Mouse (Mus musculus) midbrain, postnatal 0 days (tissue): ENCODE data around the gene Col4a4. TPM values are rescaled to one million over a fixed set of nuclear protein-coding genes. Genes with fewer than 3 reads are reported as not detected.
A peak's percentile ranks its signal among the peaks of the same experiment; 100 is the strongest.

Experiments
- ATAC-seq: fragments of 200-750 bp; cut with Nextera tagmentation; 2 replicates; pipeline ENCODE4 v1.8.0; 2017; ENCODE audit warnings: moderate number of reproducible peaks, mild to moderate bottlenecking, moderate TSS enrichment, moderate library complexity; ENCODE audit not compliant: low FRiP score
- DNase-seq: peaks from one replicate; pipeline ENCODE4 v3.0.0-alpha.2; 2015; ENCODE audit warnings: low spot score
- H3K27ac ChIP-seq: fragments of 300-500 bp; sonication (generic); 2 replicates; pipeline ENCODE4 v1.5.1; 2014; ENCODE audit warnings: low read depth, mild to moderate bottlenecking, low read length, mixed read lengths
- H3K27me3 ChIP-seq: fragments of 300-500 bp; sonication (generic); 2 replicates; pipeline ENCODE4 v1.6.1; 2014; ENCODE audit warnings: low read length, control low read depth, mixed read lengths; ENCODE audit not compliant: insufficient read depth
- H3K36me3 ChIP-seq: fragments of 300-500 bp; sonication (generic); 2 replicates; pipeline ENCODE4 v1.6.1; 2014; ENCODE audit warnings: low read length, control low read depth, mixed read lengths; ENCODE audit not compliant: insufficient read depth
- H3K4me1 ChIP-seq: fragments of 300-500 bp; sonication (generic); 2 replicates; pipeline ENCODE4 v1.6.1; 2014; ENCODE audit warnings: mild to moderate bottlenecking, control low read depth, antibody characterized with exemption, low read length, mixed read lengths; ENCODE audit not compliant: insufficient read depth
- H3K4me2 ChIP-seq: fragments of 300-500 bp; sonication (generic); 2 replicates; pipeline ENCODE4 v1.6.1; 2014; ENCODE audit warnings: low read depth, mild to moderate bottlenecking, low read length, mixed read lengths; ENCODE audit not compliant: poor library complexity, severe bottlenecking
- H3K4me3 ChIP-seq: fragments of 300-500 bp; sonication (generic); 2 replicates; pipeline ENCODE4 v1.5.1; 2014; ENCODE audit warnings: low read depth, mild to moderate bottlenecking, low read length, moderate library complexity
- H3K9ac ChIP-seq: fragments of 300-500 bp; sonication (generic); replicated peaks from 2 replicates; pipeline ENCODE4 v1.6.1; 2014; ENCODE audit warnings: mild to moderate bottlenecking, low read length, moderate library complexity, mixed read lengths; ENCODE audit not compliant: poor library complexity, severe bottlenecking
- H3K9me3 ChIP-seq: fragments of 300-500 bp; sonication (generic); 2 replicates; pipeline ENCODE4 v1.6.1; 2016; ENCODE audit warnings: low read length, control low read depth
- CTCF ChIP-seq: IDR thresholded peaks from 2 replicates; pipeline ENCODE4 v1.5.1; 2016; ENCODE audit warnings: antibody characterized with exemption, mild to moderate bottlenecking
- WGBS: fragments of 180-500 bp; shearing (Covaris S2); extraction: QIAGEN DNeasy Blood & Tissue Kit; methylation state at CpG from one replicate; pipeline ENCODE4 v1.1.7; 2014; 5-methylcytosine and 5-hydroxymethylcytosine counted together
- polyA plus RNA-seq: library from polyadenylated mRNA; unstranded; fragments of >200 nt; fragmentation: Nextera tagmentation; extraction: Ambion mirVana; gene quantifications from 2 replicates; pipeline ENCODE4 v1.2.1, GENCODE M21; 2015
- total RNA-seq: library from RNA; depleted of rRNA; stranded (reverse); fragments of >200 nt; gene quantifications from 2 replicates; pipeline ENCODE4 v1.2.3, GENCODE M21; 2014

Gene Col4a4
- total and polyA plus RNA-seq, 2 experiments from 2014 or later, result 0.16 to 0.44 TPM

DNA sequence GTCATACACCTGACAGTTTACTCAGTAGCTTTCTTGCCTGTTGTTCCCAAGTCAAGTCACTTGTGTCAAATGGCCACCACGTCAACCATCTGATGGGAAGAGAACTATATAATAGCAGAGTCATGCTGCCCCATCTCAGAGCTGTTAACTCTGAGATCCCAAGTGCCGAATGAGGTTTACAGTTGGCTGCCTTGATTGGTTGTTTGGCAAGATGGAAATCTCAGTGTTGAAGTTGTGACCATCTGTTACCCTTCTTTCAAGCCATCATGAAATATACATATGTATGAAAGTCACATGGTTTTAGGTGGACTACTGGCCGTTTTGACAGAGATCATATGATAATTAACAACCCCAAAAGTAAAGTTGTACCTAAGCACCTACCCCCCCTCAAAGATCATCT is 149.4 kb downstream of the Col4a4 start:
- Histone ChIP-seq H3K4me2 (no peak overlapping the region), H3K27ac (no peak overlapping the region), H3K9ac (no peak overlapping the region), H3K36me3 (no peaks in the 10 kb centered on the region), H3K4me3 (no peak overlapping the region), H3K4me1 (no peaks in the 10 kb centered on the region), H3K27me3 (no peaks in the 10 kb centered on the region), H3K9me3 (no peaks in the 10 kb centered on the region)
- DNase-seq (peak; percentile 6), ATAC-seq (no peak)
- TF ChIP-seq CTCF, result no peak
- 61% methylated on average over 3 of the region's 3 CpGs for WGBS

DNA sequence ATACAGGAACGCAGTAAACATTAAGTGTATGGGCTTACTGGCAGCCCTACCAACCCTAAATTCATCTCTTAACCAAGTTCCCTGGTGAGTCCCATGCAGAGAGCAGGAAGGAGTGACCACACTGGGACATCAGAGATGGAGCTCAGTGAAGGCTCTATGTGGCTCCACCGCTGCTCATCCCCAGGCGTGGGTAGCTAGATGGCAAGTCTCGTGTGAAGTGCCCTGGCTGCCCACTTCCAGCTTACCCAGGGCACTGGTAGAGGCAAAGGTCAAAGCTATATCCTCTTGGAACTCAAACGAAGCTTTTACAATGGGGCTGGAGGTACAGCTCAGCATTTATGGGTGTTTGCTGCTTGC is 153.0 kb downstream of the Col4a4 start:
- Histone ChIP-seq H3K9ac (no peak overlapping the region), H3K4me1 (no peaks in the 10 kb centered on the region), H3K4me3 (no peak overlapping the region), H3K36me3 (no peaks in the 10 kb centered on the region), H3K27ac (no peak overlapping the region), H3K27me3 (no peaks in the 10 kb centered on the region), H3K9me3 (no peaks in the 10 kb centered on the region), H3K4me2 (no peak overlapping the region)
- no peak for DNase-seq
- ATAC-seq, result 0 out of 2 replicates have a peak, but pooled peaks have one; percentile 28
- 79% methylated on average over 5 of the region's 5 CpGs for WGBS
- no peak for TF ChIP-seq CTCF

GRCm38 (mm10) chr1:82432919-82433648 is 153.6 kb downstream of the Col4a4 start:
- Histone ChIP-seq H3K4me2 (no peak overlapping the region), H3K9ac (no peak overlapping the region)
- 63% methylated on average over 15 of the region's 15 CpGs for WGBS

DNA sequence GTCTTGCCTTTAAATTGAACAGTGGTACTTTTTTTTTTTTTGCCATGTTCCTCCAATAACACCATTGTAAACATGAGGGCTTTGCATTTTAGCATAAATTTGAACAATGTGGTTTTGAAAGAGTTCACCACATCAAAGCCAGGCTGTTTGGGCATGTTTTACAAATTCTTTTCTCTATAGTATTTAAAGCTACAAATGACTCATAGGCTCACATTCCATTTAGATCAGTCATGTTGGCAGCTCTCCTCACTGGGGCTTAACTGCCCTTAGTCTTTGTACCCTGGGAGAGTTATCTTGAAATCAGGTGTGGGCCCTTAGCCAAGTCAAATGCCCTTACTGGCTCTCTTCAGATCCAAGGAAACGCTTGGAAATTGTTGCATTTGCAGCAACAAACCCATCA is 157.6 kb downstream of the Col4a4 start:
- H3K9me3 ChIP-seq, result no peaks in the 10 kb centered on the region
- H3K4me1 ChIP-seq, result no peaks in the 10 kb centered on the region
- ATAC-seq (no peak), DNase-seq (no peak)
- no peak overlapping the region for H3K4me3 ChIP-seq
- no peak overlapping the region for H3K27ac ChIP-seq
- H3K36me3 ChIP-seq, result no peaks in the 10 kb centered on the region
- H3K27me3 ChIP-seq, result no peaks in the 10 kb centered on the region
- no peak overlapping the region for H3K9ac ChIP-seq
- TF ChIP-seq CTCF, result no peak
- WGBS, result 61% methylated on average over 1 of the region's 1 CpGs
- no peak overlapping the region for H3K4me2 ChIP-seq

More at GRCm38 (mm10) chr1:82432919-82433648, 153.6 kb downstream of the Col4a4 start:
- Histone ChIP-seq H3K4me3 (no peak overlapping the region), H3K27ac (no peak overlapping the region), H3K36me3 (no peaks in the 10 kb centered on the region), H3K27me3 (no peaks in the 10 kb centered on the region), H3K9me3 (no peaks in the 10 kb centered on the region), H3K4me1 (no peaks in the 10 kb centered on the region)
- peak; percentile 98 for TF ChIP-seq CTCF
- DNase-seq (peak; percentile 89), ATAC-seq (peak; percentile 81)

- 97% methylated on average over 5 of the region's 5 CpGs for WGBS
- Histone ChIP-seq H3K4me2 (no peak overlapping the region), H3K4me3 (no peak overlapping the region), H3K36me3 (no peaks in the 10 kb centered on the region), H3K27ac (no peak overlapping the region), H3K9me3 (no peaks in the 10 kb centered on the region), H3K4me1 (no peaks in the 10 kb centered on the region), H3K9ac (no peak overlapping the region), H3K27me3 (no peaks in the 10 kb centered on the region)
- ATAC-seq, result no peak
- no peak for TF ChIP-seq CTCF
- DNase-seq, result no peak
These were observed 158.9 kb downstream of the Col4a4 start for GRCm38 (mm10) chr1:82427729-82428128.

GRCm38 (mm10) chr1:82415641-82416040 is 171.0 kb downstream of the Col4a4 start:
- no peaks in the 10 kb centered on the region for H3K4me1 ChIP-seq
- no peaks in the 10 kb centered on the region for H3K36me3 ChIP-seq
- DNase-seq (no peak), ATAC-seq (no peak)
- no peak overlapping the region for H3K9ac ChIP-seq
- no peaks in the 10 kb centered on the region for H3K9me3 ChIP-seq
- TF ChIP-seq CTCF, result no peak
- 81% methylated on average over 4 of the region's 4 CpGs for WGBS
- H3K4me3 ChIP-seq, result no peak overlapping the region
- no peaks in the 10 kb centered on the region for H3K27me3 ChIP-seq
- H3K4me2 ChIP-seq, result no peak overlapping the region
- H3K27ac ChIP-seq, result no peak overlapping the region
